Mouse (Mus musculus): ENCODE data around the gene Mpz. TPM values are rescaled to one million over a fixed set of nuclear protein-coding genes. Genes with fewer than 3 reads are reported as not detected.

The Mpz gene
- polyA plus RNA-seq, 2 experiments: 0.14 to 0.25 TPM

- H3K4me1 ChIP-seq (replicated peaks; ENCODE audit: control insufficient read depth in 2 of 2, insufficient read depth in 2 of 2, low read length in 1 of 2): peaks cover 27 to 30% of the 10 kb centered on the region in 2 experiments
- peak overlapping the region; percentile 82 for H3K27ac ChIP-seq
- H3K4me3 ChIP-seq (ENCODE audit: insufficient read depth in 1 of 2, low read depth in 2 of 2, low read length in 2 of 2): peak overlapping the region; percentile 67 to 85
- DNase-seq (ENCODE audit: low read depth in 3 of 3, low spot score in 3 of 3) (peak in 1 of 3 experiments; percentile 35), ATAC-seq (ENCODE audit: insufficient read depth) (peak; percentile 12)
- no peaks in the 10 kb centered on the region for H3K27me3 ChIP-seq (ENCODE audit: control insufficient read depth, insufficient read depth, low read length)
- H3K36me3 ChIP-seq (replicated peaks; ENCODE audit: control insufficient read depth, insufficient read depth, low read depth): no peaks in the 10 kb centered on the region
- no peaks in the 10 kb centered on the region for H3K9me3 ChIP-seq (ENCODE audit: control insufficient read depth, low read length)
- TF ChIP-seq EP300 (IDR thresholded peaks at IDR 0.05; ENCODE audit: low read depth) (no peak), CTCF (IDR thresholded peaks at IDR 0.05; ENCODE audit: low read depth) (no peak)
- peak overlapping the region; percentile 80 for H3K9ac ChIP-seq (replicated peaks)
- whole genome bisulfite sequencing (ENCODE audit: insufficient replicate concordance): 5% methylated on average over 15 of the region's 15 CpGs
- H3K4me2 ChIP-seq (ENCODE audit: low read depth): peak overlapping the region; percentile 97
Observed at GRCm38 (mm10) chr1:171111781-171112575, 38.5 kb upstream of the Mpz start.

- DNase-seq (ENCODE audit: low read depth in 3 of 3, low spot score in 3 of 3): no peak
- Histone ChIP-seq H3K9ac (replicated peaks) (no peak overlapping the region), H3K4me3 (ENCODE audit: insufficient read depth in 1 of 2, low read depth in 2 of 2, low read length in 2 of 2) (no peak overlapping the region), H3K4me2 (ENCODE audit: low read depth) (peak overlapping the region; percentile 97), H3K27me3 (ENCODE audit: control insufficient read depth, insufficient read depth, low read length) (no peaks in the 10 kb centered on the region), H3K36me3 (replicated peaks; ENCODE audit: control insufficient read depth, insufficient read depth, low read depth) (no peaks in the 10 kb centered on the region), H3K9me3 (ENCODE audit: control insufficient read depth, low read length) (no peaks in the 10 kb centered on the region), H3K4me1 (replicated peaks; ENCODE audit: control insufficient read depth in 2 of 2, insufficient read depth in 2 of 2, low read length in 1 of 2) (peaks cover 27 to 30% of the 10 kb centered on the region in 2 experiments), H3K27ac (no peak overlapping the region)
- no peak for ATAC-seq (ENCODE audit: insufficient read depth)
- TF ChIP-seq EP300 (IDR thresholded peaks at IDR 0.05; ENCODE audit: low read depth): no peak
- no peak for TF ChIP-seq CTCF (IDR thresholded peaks at IDR 0.05; ENCODE audit: low read depth)
- 64% methylated on average over 4 of the region's 4 CpGs for WGBS (ENCODE audit: insufficient replicate concordance)
Observed at GRCm38 (mm10) chr1:171112986-171113385, 37.5 kb upstream of the Mpz start.

- H3K27ac ChIP-seq: peak within 1 kb of the TSS; percentile 63
- no peaks in the 10 kb centered on the region for H3K27me3 ChIP-seq (ENCODE audit: control insufficient read depth, insufficient read depth, low read length)
- H3K9ac ChIP-seq (replicated peaks): peak within 1 kb of the TSS; percentile 81
- ATAC-seq (ENCODE audit: insufficient read depth): peak; percentile 25; the same call in 1 of the 2 replicates
- DNase-seq (ENCODE audit: low read depth in 3 of 3, low spot score in 3 of 3): peak; percentile 41 to 58 (median 49)
- H3K4me1 ChIP-seq (replicated peaks; ENCODE audit: control insufficient read depth in 2 of 2, insufficient read depth in 2 of 2, low read length in 1 of 2): peaks cover 27 to 30% of the 10 kb centered on the region in 2 experiments
- H3K36me3 ChIP-seq (replicated peaks; ENCODE audit: control insufficient read depth, insufficient read depth, low read depth): no peaks in the 10 kb centered on the region
- 1% methylated on average over 24 of the region's 24 CpGs for WGBS (ENCODE audit: insufficient replicate concordance)
- peak within 1 kb of the TSS; percentile 60 to 68 for H3K4me3 ChIP-seq (ENCODE audit: insufficient read depth in 1 of 2, low read depth in 2 of 2, low read length in 2 of 2)
- H3K4me2 ChIP-seq (ENCODE audit: low read depth): peak within 1 kb of the TSS; percentile 97
- H3K9me3 ChIP-seq (ENCODE audit: control insufficient read depth, low read length): no peaks in the 10 kb centered on the region
- TF ChIP-seq EP300 (IDR thresholded peaks at IDR 0.05; ENCODE audit: low read depth) (no peak), CTCF (IDR thresholded peaks at IDR 0.05; ENCODE audit: low read depth) (no peak)
Observed at GRCm38 (mm10) chr1:171113873-171114299, 36.6 kb upstream of the Mpz start, which contains the start of gene Cfap126. TSS of gene Cfap126 (plus strand) at chr1:171113918.

- DNase-seq (ENCODE audit: low read depth in 3 of 3, low spot score in 3 of 3) (peak in 1 of 3 experiments; percentile 42), ATAC-seq (ENCODE audit: insufficient read depth) (no peak)
- H3K9me3 ChIP-seq (ENCODE audit: control insufficient read depth, low read length): no peaks in the 10 kb centered on the region
- WGBS (ENCODE audit: insufficient replicate concordance): 23% methylated on average over 4 of the region's 4 CpGs
- no peaks in the 10 kb centered on the region for H3K36me3 ChIP-seq (replicated peaks; ENCODE audit: control insufficient read depth, insufficient read depth, low read depth)
- no peak for TF ChIP-seq CTCF (IDR thresholded peaks at IDR 0.05; ENCODE audit: low read depth)
- peak; percentile 56; the same call in 1 of the 2 replicates for TF ChIP-seq EP300 (IDR thresholded peaks at IDR 0.05; ENCODE audit: low read depth)
- H3K27me3 ChIP-seq (ENCODE audit: control insufficient read depth, insufficient read depth, low read length): no peaks in the 10 kb centered on the region
- peak overlapping the region; percentile 41 for H3K4me2 ChIP-seq (ENCODE audit: low read depth)
- H3K27ac ChIP-seq: peak overlapping the region; percentile 31; the same call in 1 of the 2 replicates
- no peak overlapping the region for H3K4me3 ChIP-seq (ENCODE audit: insufficient read depth in 1 of 2, low read depth in 2 of 2, low read length in 2 of 2)
- H3K9ac ChIP-seq (replicated peaks): peak overlapping the region; percentile 3
- H3K4me1 ChIP-seq (replicated peaks; ENCODE audit: control insufficient read depth in 2 of 2, insufficient read depth in 2 of 2, low read length in 1 of 2): peaks cover 20 to 27% of the 10 kb centered on the region in 2 experiments
Observed at GRCm38 (mm10) chr1:171116280-171116679, 34.2 kb upstream of the Mpz start.

GRCm38 (mm10) chr1:171118269-171118684 is 32.2 kb upstream of the Mpz start:
- Histone ChIP-seq H3K27me3 (ENCODE audit: control insufficient read depth, insufficient read depth, low read length) (no peaks in the 10 kb centered on the region), H3K27ac (no peak overlapping the region), H3K4me3 (ENCODE audit: insufficient read depth in 1 of 2, low read depth in 2 of 2, low read length in 2 of 2) (no peak overlapping the region), H3K4me2 (ENCODE audit: low read depth) (no peak overlapping the region), H3K36me3 (replicated peaks; ENCODE audit: control insufficient read depth, insufficient read depth, low read depth) (no peaks in the 10 kb centered on the region), H3K4me1 (replicated peaks; ENCODE audit: control insufficient read depth in 2 of 2, insufficient read depth in 2 of 2, low read length in 1 of 2) (peaks cover 24 to 29% of the 10 kb centered on the region in 2 experiments), H3K9ac (replicated peaks) (no peak overlapping the region), H3K9me3 (ENCODE audit: control insufficient read depth, low read length) (no peaks in the 10 kb centered on the region)
- ATAC-seq (ENCODE audit: insufficient read depth): peak; percentile 49; the same call in 1 of the 2 replicates
- peak; percentile 68 to 77 (median 76) for DNase-seq (ENCODE audit: low read depth in 3 of 3, low spot score in 3 of 3)
- WGBS (ENCODE audit: insufficient replicate concordance): 6% methylated on average over 4 of the region's 4 CpGs
- TF ChIP-seq CTCF (IDR thresholded peaks at IDR 0.05; ENCODE audit: low read depth) (peak; percentile 76), EP300 (IDR thresholded peaks at IDR 0.05; ENCODE audit: low read depth) (0 out of 2 replicates have a peak, but pooled peaks have one; percentile 14)
